In the genomic region with DNA sequence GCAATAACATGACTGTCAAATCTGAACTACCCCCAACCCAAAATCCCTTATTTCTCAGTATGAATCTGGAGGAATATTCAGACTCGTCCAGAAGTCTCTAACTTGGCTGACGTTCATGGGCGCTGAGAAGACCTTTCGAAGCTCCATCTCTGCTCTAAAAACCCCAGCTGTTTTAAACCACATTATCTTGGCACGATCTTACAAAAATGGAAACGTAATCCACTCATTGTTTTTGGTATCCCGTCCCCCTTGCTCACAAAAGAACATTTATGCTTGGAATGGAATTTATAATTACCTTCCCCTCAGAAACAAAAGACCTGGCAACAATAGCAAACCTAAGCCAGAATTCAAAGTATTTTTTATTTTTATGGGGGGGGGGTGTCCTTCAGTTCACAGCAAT, we compare ENCODE assay signal across 13 mouse cellular contexts.
DNase-seq lines count a peak whose midpoint lies in the region; ATAC-seq and TF ChIP-seq lines count a peak whose summit lies in the region.
"Had no signal": no experiment of that assay in that cellular context is flagged by ENCODE, and none has a peak within 500 bp of the region (broad histone marks: within the 10 kb centered on the region; RNA-seq: fewer than 3 reads in every experiment).

No protein-coding gene starts in this region.

- H3K36me3 ChIP-seq in heart, adult 2 months (ENCODE audit: control insufficient read depth, insufficient read depth, low read length): peaks cover 32% of the 10 kb centered on the region
- H3K36me3 ChIP-seq in ES-Bruce4 (ENCODE audit: control insufficient read depth, insufficient read depth, low read length, poor library complexity, severe bottlenecking): no peaks in the 10 kb centered on the region
- 0 out of 2 replicates have a peak, but pooled peaks cover 4% of the 10 kb centered on the region for H3K36me3 ChIP-seq in forebrain, embryonic 14.5 days (ENCODE audit: control insufficient read depth, insufficient read depth, low read length)
- H3K36me3 ChIP-seq in midbrain, embryonic 12.5 days: no peaks in the 10 kb centered on the region

- intact Hi-C loops in heart, adult 2 months (cut with DNase I): loop anchor here (5.0 kb wide), 2 partner anchors 74 to 221 kb away; partner anchors contain the start of gene Foxn3

- no peaks in the 10 kb centered on the region for H3K27me3 ChIP-seq in heart, adult 2 months (ENCODE audit: control insufficient read depth, insufficient read depth, low read length)
- H3K27me3 ChIP-seq in ES-Bruce4 (ENCODE audit: control insufficient read depth, insufficient read depth, low read length, poor library complexity, severe bottlenecking): no peaks in the 10 kb centered on the region
- H3K27me3 ChIP-seq in forebrain, embryonic 14.5 days (replicated peaks; ENCODE audit: control insufficient read depth, insufficient read depth, low read length): no peaks in the 10 kb centered on the region
- H3K27me3 ChIP-seq in midbrain, embryonic 12.5 days: no peaks in the 10 kb centered on the region

- H3K4me1 ChIP-seq in heart, adult 2 months (ENCODE audit: control insufficient read depth, insufficient read depth, low read length): peaks cover 35% of the 10 kb centered on the region
- peaks cover 16% of the 10 kb centered on the region for H3K4me1 ChIP-seq in ES-Bruce4 (ENCODE audit: control insufficient read depth, insufficient read depth, low read length)
- peaks cover 43% of the 10 kb centered on the region for H3K4me1 ChIP-seq in forebrain, embryonic 14.5 days (ENCODE audit: control insufficient read depth, insufficient read depth, low read length)
- H3K4me1 ChIP-seq in midbrain, embryonic 12.5 days: peaks cover 70% of the 10 kb centered on the region

- no peaks in the 10 kb centered on the region for H3K9me3 ChIP-seq in ES-Bruce4 (replicated peaks; ENCODE audit: control insufficient read depth, insufficient read depth, low read length, poor library complexity, severe bottlenecking)
- no peaks in the 10 kb centered on the region for H3K9me3 ChIP-seq in forebrain, embryonic 14.5 days (replicated peaks; ENCODE audit: control insufficient read depth, low read length)
- no peaks in the 10 kb centered on the region for H3K9me3 ChIP-seq in midbrain, embryonic 12.5 days

- no peak overlapping the region for H3K4me2 ChIP-seq in forebrain, embryonic 14.5 days (ENCODE audit: low read length)
- no peak overlapping the region for H3K4me2 ChIP-seq in midbrain, embryonic 12.5 days (replicated peaks)
- H3K4me2 ChIP-seq: heart, embryonic 11.5 days had no signal

- peak overlapping the region; percentile 70 for H3K27ac ChIP-seq in heart, adult 2 months
- H3K27ac ChIP-seq in ES-Bruce4 (ENCODE audit: insufficient read depth, low read length): peak overlapping the region; percentile 48
- H3K27ac ChIP-seq in forebrain, embryonic 14.5 days (ENCODE audit: low read depth, low read length): 0 out of 2 replicates have a peak overlapping the region, but pooled peaks have one; percentile 95
- peak overlapping the region; percentile 84 for H3K27ac ChIP-seq in midbrain, embryonic 12.5 days (replicated peaks)
- H3K27ac ChIP-seq: liver, embryonic 14.5 days had no signal

- 0 out of 2 replicates have a peak, but pooled peaks cover 1% of the 10 kb centered on the region for H3K79me2 ChIP-seq in heart, adult 2 months (replicated peaks; ENCODE audit: control insufficient read depth, insufficient read depth, low read length)

- H3K4me3 ChIP-seq in heart, adult 2 months: no peak overlapping the region
- no peak overlapping the region for H3K4me3 ChIP-seq in ES-Bruce4 (ENCODE audit: low read depth, low read length)
- H3K4me3 ChIP-seq in forebrain, embryonic 14.5 days (ENCODE audit: low read depth, low read length): no peak overlapping the region
- no peak overlapping the region for H3K4me3 ChIP-seq in midbrain, embryonic 12.5 days

- 36% methylated on average over 7 of the region's 7 CpGs for WGBS in heart, adult 2 months
- 14% methylated on average over 7 of the region's 7 CpGs for WGBS in forebrain, embryonic 14.5 days
- WGBS in midbrain, embryonic 12.5 days: 15% methylated on average over 7 of the region's 7 CpGs

- TF ChIP-seq EP300 in heart, adult 2 months (IDR thresholded peaks at IDR 0.05; ENCODE audit: insufficient read depth, low read depth, low read length): no peak
- no peak for TF ChIP-seq EP300 in ES-Bruce4 (IDR thresholded peaks at IDR 0.05; ENCODE audit: insufficient read depth, low read depth, low read length)

- TF ChIP-seq CTCF in heart, adult 2 months (IDR thresholded peaks at IDR 0.05): no peak
- no peak for TF ChIP-seq CTCF in ES-Bruce4 (IDR thresholded peaks at IDR 0.05; ENCODE audit: low read depth, low read length)

- TF ChIP-seq POLR2A in heart, adult 2 months (IDR thresholded peaks at IDR 0.05; ENCODE audit: insufficient read depth, low read depth, low read length): no peak
- no peak for TF ChIP-seq POLR2A in ES-Bruce4 (IDR thresholded peaks at IDR 0.05; ENCODE audit: insufficient read depth, low read length)

- no peak for DNase-seq in heart, adult 2 months
- DNase-seq in heart, adult 11 months: no peak
- DNase-seq in forebrain, embryonic 14.5 days (ENCODE audit: low spot score): no peak
- no peak for DNase-seq in thymus, adult 18-20 months
- no peak for DNase-seq in right cerebral cortex, postnatal 36 days (ENCODE audit: low spot score in 2 of 2)
- DNase-seq in urinary bladder, postnatal 14 days (ENCODE audit: low spot score): no peak
- DNase-seq: cerebellum, adult 18-20 months; kidney, postnatal 14 days had no signal

- no peak overlapping the region for H3K9ac ChIP-seq in heart, adult 2 months (ENCODE audit: low read depth, low read length)
- no peak overlapping the region for H3K9ac ChIP-seq in ES-Bruce4 (ENCODE audit: low read depth, poor library complexity, severe bottlenecking)
- H3K9ac ChIP-seq in forebrain, embryonic 14.5 days (ENCODE audit: low read length): no peak overlapping the region
- H3K9ac ChIP-seq in midbrain, embryonic 12.5 days (replicated peaks): no peak overlapping the region
- H3K9ac ChIP-seq: liver, embryonic 14.5 days had no signal

- no peak for ATAC-seq in forebrain, embryonic 14.5 days
- ATAC-seq in midbrain, embryonic 12.5 days (ENCODE audit: low FRiP score, low read depth): no peak
- ATAC-seq: inflammation-experienced regulatory T-cells, adult 6 months had no signal
